Mouse (Mus musculus): Measurements from ENCODE around the gene Rab44.

The Rab44 gene

GRCm38 (mm10) chr17:29170431-29171000 is 56.6 kb downstream of the Rab44 start:
- DNase-seq: peak; percentile 64

- DNase-seq: peak; percentile 90
These were observed 57.2 kb downstream of the Rab44 start for GRCm38 (mm10) chr17:29171001-29171772.

GRCm38 (mm10) chr17:29172062-29172461 is 58.1 kb downstream of the Rab44 start:
- no peak for DNase-seq

GRCm38 (mm10) chr17:29173165-29173564 is 59.2 kb downstream of the Rab44 start:
- DNase-seq: no peak

GRCm38 (mm10) chr17:29175693-29176092 is 61.7 kb downstream of the Rab44 start:
- no peak for DNase-seq

GRCm38 (mm10) chr17:29176391-29177267 is 62.7 kb downstream of the Rab44 start:
- DNase-seq: peak; percentile 71

GRCm38 (mm10) chr17:29178503-29179059 is 64.6 kb downstream of the Rab44 start:
- no peak for DNase-seq

GRCm38 (mm10) chr17:29179917-29180316 is 66.0 kb downstream of the Rab44 start:
- no peak for DNase-seq

- DNase-seq: no peak
These were observed 66.6 kb downstream of the Rab44 start for GRCm38 (mm10) chr17:29180406-29181127.

- DNase-seq: no peak
These were observed 67.8 kb downstream of the Rab44 start for GRCm38 (mm10) chr17:29181751-29182150.

GRCm38 (mm10) chr17:29183162-29183561 is 69.2 kb downstream of the Rab44 start:
- no peak for DNase-seq

- DNase-seq: no peak
These were observed 71.6 kb downstream of the Rab44 start for GRCm38 (mm10) chr17:29185376-29186046.

GRCm38 (mm10) chr17:29186989-29187859 is 73.3 kb downstream of the Rab44 start:
- DNase-seq: no peak

GRCm38 (mm10) chr17:29188989-29189388 is 75.0 kb downstream of the Rab44 start:
- DNase-seq: no peak

GRCm38 (mm10) chr17:29195579-29195978 is 81.6 kb downstream of the Rab44 start:
- DNase-seq: no peak
